Mouse (Mus musculus) brain, adult 2 months (tissue): ENCODE data around the gene Zfp276.
"Not testable (repeated sequence)": the region's sequence is repeated elsewhere in the genome, so short reads cannot be mapped to it uniquely, and the experiment has no call there.

Experiments used
- DNase-seq: peaks from one replicate; pipeline ENCODE4 v3.0.0; 2011; ENCODE audit warnings: low read depth, low spot score

Gene Zfp276

GRCm38 (mm10) chr8:123254099-123254885 lies at the start of gene Zfp276, which contains the start of gene Vps9d1:
Gene Zfp276 (plus strand): TSS chr8:123254195.
Gene Vps9d1 (minus strand): TSS chr8:123254348.
- DNase-seq: peak; percentile 93

GRCm38 (mm10) chr8:123211876-123212275 lies 42.1 kb upstream of the Zfp276 start:
- DNase-seq: no peak

GRCm38 (mm10) chr8:123212321-123213117 lies 41.5 kb upstream of the Zfp276 start, which contains the start of the genes Chmp1a and Spata33:
Gene Chmp1a (minus strand): TSS chr8:123212763.
Gene Spata33 (plus strand): TSS chr8:123212832.
- peak; percentile 93 for DNase-seq

- DNase-seq: no peak
Observed at GRCm38 (mm10) chr8:123213118-123213772, 40.8 kb upstream of the Zfp276 start.

DNA sequence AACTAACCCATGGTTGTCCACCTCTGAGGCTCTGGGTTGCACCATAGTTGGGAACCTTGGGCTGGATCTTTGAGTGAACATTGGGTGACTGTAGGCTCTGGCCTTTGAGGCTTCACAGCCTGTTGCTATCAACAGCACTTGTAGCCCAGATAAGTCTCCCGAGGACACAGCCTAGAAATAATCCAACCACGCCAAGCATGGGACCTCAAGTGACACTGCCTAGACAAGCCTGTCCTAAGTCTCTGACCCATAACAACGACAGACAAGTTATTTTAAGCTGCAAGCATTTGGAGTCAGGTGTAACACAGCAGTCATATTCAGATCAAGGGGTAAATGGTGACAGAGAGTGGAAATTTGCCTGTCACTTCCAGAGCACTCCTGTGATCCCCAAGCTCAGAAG lies 38.6 kb upstream of the Zfp276 start:
- no peak for DNase-seq

DNA sequence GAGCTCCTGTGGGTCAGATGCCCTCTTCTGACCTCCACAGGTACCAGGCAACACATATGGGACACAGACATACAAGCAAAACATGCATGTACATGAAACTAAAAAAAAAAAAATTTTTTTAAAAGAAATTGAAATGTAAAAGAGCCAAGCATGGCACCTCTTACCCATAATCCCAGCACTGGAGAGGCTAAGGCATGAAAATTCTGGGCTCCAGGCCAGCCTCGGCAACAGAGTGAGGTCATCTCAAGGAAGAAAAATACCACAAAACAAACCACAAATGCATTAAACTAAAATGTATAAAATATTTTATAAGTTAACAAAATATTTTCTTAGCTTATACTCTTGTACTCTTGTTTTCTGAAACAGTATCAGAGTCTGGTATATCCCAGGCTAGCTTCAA lies 33.1 kb upstream of the Zfp276 start:
- no peak for DNase-seq

GRCm38 (mm10) chr8:123224278-123225266 lies 29.4 kb upstream of the Zfp276 start, which contains the start of gene Cdk10:
Gene Cdk10 (plus strand): TSS chr8:123224842.
- peak; percentile 98 for DNase-seq

- peak; percentile 80 for DNase-seq
Observed at GRCm38 (mm10) chr8:123228416-123228815, 25.6 kb upstream of the Zfp276 start.

- not testable (repeated sequence) for DNase-seq
Observed at GRCm38 (mm10) chr8:123230326-123230725, 23.7 kb upstream of the Zfp276 start.

DNA sequence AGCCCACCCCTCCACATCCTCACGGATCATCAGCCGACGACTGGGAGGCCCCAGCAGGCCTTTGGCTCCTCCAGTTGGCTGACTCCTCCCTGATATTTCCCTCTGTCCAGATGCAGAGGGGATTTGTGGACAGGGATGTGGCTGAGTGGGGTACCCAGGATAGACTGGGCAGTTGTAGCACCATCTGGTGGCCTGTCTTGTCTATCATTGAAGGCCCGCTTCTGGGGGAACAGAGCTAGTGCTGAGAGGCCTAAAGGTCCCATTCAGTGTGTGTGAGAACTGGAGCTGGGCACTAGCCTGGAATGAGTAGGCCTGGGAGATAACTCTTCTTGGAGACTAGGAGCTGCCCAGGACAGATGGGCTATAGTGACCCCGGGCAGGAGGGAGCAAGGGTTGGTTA lies 22.3 kb upstream of the Zfp276 start:
- no peak for DNase-seq

DNA sequence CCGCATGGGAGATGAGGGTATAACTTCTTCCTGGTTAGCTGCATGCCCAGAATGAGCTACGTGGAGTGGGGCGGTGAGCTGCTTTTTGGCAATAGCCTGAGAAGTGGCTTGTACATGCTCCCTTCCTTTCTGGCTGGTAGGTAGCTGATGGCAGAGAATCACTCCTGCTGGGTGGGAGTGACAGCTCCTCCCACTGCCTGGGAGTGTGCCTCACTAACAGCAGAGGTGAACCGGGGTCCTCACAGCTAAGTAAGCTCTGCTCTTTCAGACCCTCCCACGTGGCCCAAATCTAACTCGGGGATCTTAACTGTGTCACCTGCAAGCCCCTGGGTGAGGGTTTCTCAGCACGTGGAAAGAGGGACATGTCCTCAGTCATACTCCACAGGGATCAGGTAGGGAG lies 21.4 kb upstream of the Zfp276 start:
- peak; percentile 63 for DNase-seq

DNA sequence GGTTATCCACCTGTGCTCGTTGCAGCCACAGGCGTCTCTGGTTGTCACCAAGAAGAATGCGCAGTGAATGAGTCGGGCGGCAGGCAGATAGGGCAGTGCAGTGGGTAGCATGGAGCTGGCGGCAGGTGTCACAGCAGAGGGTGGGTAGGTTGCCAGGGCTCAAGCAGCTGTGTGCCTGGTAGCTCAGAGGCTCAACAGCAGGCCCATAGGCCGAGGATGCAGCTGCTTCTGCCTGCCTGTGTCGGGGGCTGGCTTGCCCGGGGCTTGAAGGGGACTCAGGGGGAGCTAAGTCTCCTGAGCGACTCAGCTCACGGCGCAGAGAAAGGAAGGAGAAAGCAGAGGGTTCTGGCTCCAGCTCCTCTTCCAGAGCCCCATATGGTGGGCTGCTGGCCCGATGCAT lies 20.7 kb upstream of the Zfp276 start:
- no peak for DNase-seq

- no peak for DNase-seq
Observed at GRCm38 (mm10) chr8:123233760-123234159, 20.2 kb upstream of the Zfp276 start.

GRCm38 (mm10) chr8:123234918-123235519 lies 19.0 kb upstream of the Zfp276 start:
- DNase-seq: peak; percentile 93

GRCm38 (mm10) chr8:123235520-123236497 lies 18.2 kb upstream of the Zfp276 start, which contains the start of gene Spata2l:
Gene Spata2l (minus strand): TSS chr8:123236233.
- DNase-seq: peak; percentile 95

DNA sequence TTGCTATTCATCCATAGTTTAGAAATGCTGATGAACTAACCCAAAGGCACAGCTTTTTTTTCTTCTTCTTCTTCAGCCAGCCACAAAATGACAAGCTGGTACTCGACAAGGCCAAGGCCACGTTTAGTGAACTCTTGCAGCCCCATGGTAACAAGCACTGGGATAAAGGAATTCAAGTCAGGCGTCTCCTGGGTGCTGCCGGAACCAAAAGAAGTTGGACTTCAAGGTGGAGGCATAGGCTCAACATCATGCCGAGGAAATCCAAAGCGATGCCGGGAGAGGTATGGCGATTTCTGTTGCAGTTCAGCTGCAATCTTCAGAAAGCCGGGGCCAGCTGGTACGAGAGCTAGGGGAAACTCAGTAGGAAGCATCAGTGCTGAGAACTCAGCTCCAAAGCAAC lies 14.6 kb upstream of the Zfp276 start:
- no peak for DNase-seq

DNA sequence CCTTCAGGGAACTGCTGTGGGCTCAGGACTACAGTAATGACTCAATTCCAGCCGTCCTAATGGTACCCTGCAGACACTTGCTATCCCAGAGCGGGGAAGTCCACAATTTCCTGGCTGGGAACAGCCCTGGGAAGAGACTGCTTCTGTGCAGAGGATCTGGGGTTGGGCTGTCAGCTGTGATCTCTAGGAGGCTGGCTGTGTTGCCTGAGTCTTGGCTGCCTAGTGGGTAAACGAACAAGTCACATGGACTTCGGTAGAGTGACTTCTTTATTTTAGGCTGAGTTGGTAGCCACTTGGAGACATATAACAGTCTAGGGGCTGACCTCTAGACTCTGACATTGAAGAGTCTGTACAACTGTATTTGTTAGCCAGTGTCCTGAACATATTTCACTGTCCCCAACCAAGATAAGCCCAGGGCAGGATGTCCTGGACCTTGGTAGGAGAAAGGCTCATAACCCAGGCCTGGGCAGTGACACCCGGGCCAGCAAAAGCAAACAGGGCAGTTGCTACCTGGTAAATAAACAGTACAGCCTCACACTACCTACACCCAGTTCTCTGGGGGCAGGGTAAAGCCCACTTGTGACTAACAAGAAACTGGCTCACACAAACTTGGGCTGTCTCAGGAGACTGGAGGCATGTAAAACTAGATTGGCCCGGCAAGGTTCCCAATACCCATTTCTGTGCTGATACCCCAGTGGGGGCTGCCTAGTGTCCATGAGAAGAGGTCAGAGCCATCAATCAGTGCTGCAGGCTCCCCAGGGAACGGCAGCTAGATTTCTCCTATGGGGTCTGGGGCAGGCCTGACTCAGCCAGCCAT lies 11.7 kb upstream of the Zfp276 start:
- no peak for DNase-seq

DNA sequence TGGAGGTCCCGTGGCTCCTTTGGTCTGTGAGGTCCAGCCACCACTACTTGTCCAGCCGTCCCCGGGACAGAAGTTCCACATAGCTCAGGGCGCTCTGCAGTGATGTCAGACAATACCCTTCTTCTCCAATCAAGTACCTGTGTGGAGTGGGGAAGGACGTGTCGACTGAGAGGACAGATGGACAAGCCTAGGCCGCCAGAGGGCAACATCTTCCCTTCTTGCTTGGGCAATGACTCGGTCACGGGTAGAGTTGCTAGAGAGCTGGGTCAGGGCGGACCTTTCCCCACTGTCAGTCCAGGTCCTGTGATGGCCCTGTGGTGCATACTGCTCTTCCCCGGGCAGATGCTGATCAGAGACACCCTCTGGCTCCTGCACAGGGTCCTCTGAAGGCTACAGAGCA lies 10.9 kb upstream of the Zfp276 start:
- no peak for DNase-seq
